Mouse (Mus musculus) cortical plate, adult 2 months (tissue): Measurements from ENCODE around the gene Fgf9. TPM values are rescaled to one million over a fixed set of nuclear protein-coding genes. Genes with fewer than 3 reads are reported as not detected.
A peak's percentile ranks its signal among the peaks of the same experiment; 100 is the strongest.

Source experiments
- H3K27ac ChIP-seq: fragments of 200-500 bp; 2 replicates; pipeline ENCODE4 v1.5.1; 2012; ENCODE audit warnings: low read length, control low read depth, inconsistent platforms; ENCODE audit not compliant: insufficient read depth
- H3K4me1 ChIP-seq: fragments of 200-500 bp; 2 replicates; pipeline ENCODE4 v1.6.1; 2011; ENCODE audit warnings: low read length; ENCODE audit not compliant: control insufficient read depth, insufficient read depth
- H3K4me3 ChIP-seq: fragments of 200-500 bp; 2 replicates; pipeline ENCODE4 v1.5.1; 2011; ENCODE audit warnings: mild to moderate bottlenecking, low read length, control low read depth; ENCODE audit not compliant: insufficient read depth
- CTCF ChIP-seq: fragments of 200-500 bp; IDR thresholded peaks from 2 replicates; pipeline ENCODE4 v1.5.1; 2011; ENCODE audit warnings: mild to moderate bottlenecking, control low read depth, low read length; ENCODE audit not compliant: insufficient read depth; ENCODE audit errors: extremely low read depth
- POLR2A ChIP-seq: fragments of 200-500 bp; IDR thresholded peaks from 2 replicates; pipeline ENCODE4 v1.6.1; 2011; ENCODE audit warnings: mild to moderate bottlenecking, low read length, control low read depth; ENCODE audit not compliant: insufficient read depth; ENCODE audit errors: extremely low read depth
- polyA plus RNA-seq: library from polyadenylated mRNA; depleted of rRNA; stranded (reverse); fragments of >200 nt; gene quantifications from 2 replicates; pipeline ENCODE4 v1.2.3, GENCODE M21; 2012

Gene Fgf9
- polyA plus RNA-seq, 1 experiment = 20.5 TPM

DNA sequence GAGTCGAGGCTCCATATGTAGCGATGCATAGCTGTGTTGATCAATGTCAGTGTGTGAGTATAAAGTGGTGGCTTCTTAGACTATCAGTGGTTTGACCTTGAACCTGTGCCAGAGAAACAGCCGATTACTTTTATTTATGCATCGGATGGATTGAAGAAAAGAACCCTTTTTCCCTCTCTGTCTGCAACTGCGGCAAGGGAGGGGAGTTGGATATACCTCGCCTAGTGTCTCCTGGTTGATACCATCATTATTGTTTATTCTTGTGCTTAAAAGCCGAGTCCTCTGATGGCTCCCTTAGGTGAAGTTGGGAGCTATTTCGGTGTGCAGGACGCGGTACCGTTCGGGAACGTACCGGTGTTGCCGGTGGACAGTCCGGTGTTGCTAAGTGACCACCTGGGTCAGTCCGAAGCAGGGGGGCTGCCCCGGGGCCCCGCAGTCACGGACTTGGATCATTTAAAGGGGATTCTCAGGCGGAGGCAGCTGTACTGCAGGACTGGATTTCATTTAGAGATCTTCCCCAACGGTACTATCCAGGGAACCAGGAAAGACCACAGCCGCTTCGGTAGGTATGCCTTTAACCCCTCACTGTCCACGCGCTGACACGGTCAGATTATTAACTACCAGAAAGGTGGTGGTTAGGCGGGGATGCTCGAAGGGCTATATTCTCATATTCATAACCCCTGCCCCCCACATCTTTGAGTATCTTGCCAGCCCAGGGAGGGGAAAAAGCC lies 2.6 kb downstream of the Fgf9 start:
- H3K4me1 ChIP-seq = no peaks in the 10 kb centered on the region

DNA sequence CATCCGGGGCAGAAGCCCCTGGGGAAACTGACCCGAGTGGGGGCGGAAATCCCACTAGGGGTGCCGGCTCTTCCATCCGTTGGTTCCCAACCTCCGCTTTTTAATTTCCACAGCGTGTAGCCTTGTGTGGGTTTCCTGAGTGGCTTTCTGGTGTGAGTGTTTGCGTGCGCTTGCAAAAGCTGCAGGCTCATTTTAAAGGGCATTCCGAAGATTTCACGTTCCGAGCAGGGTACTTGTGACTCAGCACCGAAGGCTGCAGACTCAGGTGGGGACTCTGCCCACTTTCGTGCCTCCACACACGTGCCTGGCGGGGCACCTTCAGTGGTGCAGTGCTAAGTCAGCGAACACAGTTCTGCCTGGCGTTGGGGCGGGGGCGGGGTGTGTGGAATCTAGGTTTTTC lies 3.6 kb downstream of the Fgf9 start:
- Histone ChIP-seq H3K4me3 (peak overlapping the region; percentile 78), H3K4me1 (no peaks in the 10 kb centered on the region), H3K27ac (no peak overlapping the region)
- TF ChIP-seq CTCF (no peak), POLR2A (no peak)

More for the DNA sequence above, 2.6 kb downstream of the Fgf9 start:
- TF ChIP-seq CTCF = no peak
- TF ChIP-seq POLR2A = no peak
- peak overlapping the region; percentile 78 for H3K4me3 ChIP-seq
- no peak overlapping the region for H3K27ac ChIP-seq

DNA sequence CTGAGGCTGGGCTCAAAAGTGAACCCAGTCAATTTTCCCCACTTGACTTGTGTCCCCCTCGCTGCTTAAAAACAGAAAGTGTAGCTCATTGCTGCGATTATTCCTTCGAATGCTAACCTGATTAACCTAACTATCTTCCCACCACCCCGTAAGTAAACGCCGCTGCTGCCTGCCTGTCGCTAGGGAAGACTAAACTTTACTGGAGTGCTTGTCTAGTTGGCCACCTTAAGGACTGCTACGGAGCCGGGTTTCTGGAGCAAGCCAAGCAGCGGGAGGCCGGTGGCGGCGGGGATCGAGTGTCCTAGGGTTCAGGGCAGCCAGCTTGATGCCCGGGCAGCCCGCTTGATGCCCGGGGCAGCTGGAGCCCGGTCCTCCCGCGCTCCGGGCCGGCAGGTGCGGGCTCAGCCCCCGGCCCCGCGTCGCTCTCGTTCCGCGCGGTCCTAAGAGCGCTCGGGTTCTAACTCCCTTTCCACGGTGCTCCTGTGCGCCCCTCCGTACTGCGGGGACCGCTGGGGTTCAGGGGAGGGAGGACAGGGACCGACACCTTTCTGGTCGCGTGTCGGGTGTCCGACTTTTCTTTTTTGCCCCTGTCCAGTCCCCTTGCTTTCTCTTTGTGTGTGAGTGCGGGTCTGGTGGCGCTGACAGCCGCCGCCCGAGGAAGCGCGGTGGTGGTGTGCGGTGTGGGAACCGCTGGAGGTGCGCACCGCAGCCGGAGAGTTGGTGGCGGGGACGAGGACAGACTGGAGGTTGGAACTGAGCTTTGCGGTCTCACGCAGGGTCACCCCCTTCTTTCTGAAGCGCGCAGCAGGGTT lies 4.5 kb downstream of the Fgf9 start:
- H3K4me3 ChIP-seq = peak overlapping the region; percentile 78
- H3K4me1 ChIP-seq = no peaks in the 10 kb centered on the region
- TF ChIP-seq POLR2A (no peak), CTCF (no peak)
- H3K27ac ChIP-seq = 0 out of 2 replicates have a peak overlapping the region, but pooled peaks have one; percentile 51

DNA sequence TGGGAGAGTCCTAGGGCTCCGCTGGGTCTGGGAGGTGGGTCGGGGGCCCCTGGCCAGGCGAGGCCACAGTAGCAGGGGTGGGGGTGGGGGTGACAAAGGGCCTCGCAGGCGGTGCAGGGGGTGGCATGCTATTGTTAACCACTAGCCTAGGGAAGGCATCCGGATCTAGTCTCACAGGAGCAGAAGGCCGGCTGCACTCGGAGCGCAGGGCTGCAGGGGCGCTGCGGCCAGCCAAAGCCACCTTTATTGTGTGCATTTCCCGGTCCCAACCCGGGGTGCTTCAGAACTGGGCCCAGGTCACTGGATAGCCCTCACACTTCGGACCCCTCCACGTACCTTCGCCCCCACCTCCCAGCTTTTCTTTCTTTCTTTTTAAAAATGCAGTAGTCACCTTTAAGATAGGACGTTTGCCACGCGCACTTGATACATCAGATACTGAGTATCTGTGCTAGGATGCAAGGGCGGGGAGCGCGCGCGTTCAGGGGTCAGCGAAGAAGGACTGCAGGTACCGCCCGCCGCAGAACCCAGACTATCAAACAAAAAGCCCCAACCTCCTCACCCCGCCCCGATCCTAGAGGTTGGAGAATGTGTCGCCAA lies 5.2 kb downstream of the Fgf9 start:
- TF ChIP-seq CTCF (no peak), POLR2A (no peak)
- Histone ChIP-seq H3K4me3 (peak overlapping the region; percentile 78), H3K4me1 (no peaks in the 10 kb centered on the region), H3K27ac (peak overlapping the region; percentile 86)

DNA sequence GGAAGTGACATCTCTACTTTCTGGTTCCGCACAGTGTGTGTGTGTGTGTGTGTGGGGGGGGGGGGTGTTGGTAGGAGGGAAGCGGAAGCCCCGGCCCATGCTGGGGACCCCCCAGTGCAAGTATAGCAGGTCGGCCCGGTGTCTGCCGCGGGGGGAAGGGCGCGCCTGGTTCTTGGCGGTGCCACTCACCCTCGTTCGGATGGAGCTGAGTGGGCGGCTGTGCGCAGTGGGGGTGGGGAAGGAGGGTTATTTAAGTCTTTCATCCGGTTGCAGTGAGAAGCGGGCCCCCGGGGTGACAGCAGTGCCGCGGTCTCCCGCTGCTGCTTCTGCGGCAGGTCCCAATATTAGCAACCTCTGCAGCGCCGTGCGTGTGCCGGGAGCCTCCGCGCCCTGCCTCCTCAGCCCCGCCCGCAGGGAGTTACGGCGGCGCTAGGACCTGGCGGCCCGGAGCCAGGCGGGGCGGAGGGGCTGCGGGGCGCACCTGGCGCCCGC lies 5.7 kb downstream of the Fgf9 start:
- peak overlapping the region; percentile 86 for H3K27ac ChIP-seq
- no peaks in the 10 kb centered on the region for H3K4me1 ChIP-seq
- H3K4me3 ChIP-seq = peak overlapping the region; percentile 78
- TF ChIP-seq POLR2A (no peak), CTCF (no peak)

DNA sequence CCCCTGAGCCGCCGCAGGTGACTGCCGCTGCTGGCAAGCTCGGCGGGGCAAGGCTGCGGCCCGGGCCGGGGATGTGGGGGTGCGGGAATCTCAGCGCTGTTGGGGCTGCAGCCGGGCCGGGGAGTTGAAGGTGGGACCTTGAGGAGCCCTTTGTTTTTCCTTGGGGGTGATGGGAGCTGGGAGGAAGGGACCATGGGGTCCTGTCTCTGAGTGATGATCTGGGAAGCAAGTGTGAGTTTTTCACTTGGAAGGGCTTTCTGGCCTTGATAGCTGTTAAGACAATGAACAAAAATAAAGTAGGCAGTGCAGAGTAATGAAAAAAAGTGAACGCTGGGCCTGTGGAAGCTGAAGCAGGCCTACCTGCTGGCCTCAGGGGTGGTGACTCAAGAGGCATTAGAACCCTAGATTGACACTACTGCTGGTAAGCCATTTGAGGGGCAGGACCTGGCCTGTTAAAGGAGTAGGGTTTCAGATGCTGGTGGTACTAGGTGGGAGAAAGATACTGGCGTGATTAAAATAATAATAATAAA lies 6.4 kb downstream of the Fgf9 start:
- H3K4me3 ChIP-seq = peak overlapping the region; percentile 78
- TF ChIP-seq POLR2A = no peak
- TF ChIP-seq CTCF = no peak
- H3K27ac ChIP-seq = peak overlapping the region; percentile 86
- no peaks in the 10 kb centered on the region for H3K4me1 ChIP-seq

DNA sequence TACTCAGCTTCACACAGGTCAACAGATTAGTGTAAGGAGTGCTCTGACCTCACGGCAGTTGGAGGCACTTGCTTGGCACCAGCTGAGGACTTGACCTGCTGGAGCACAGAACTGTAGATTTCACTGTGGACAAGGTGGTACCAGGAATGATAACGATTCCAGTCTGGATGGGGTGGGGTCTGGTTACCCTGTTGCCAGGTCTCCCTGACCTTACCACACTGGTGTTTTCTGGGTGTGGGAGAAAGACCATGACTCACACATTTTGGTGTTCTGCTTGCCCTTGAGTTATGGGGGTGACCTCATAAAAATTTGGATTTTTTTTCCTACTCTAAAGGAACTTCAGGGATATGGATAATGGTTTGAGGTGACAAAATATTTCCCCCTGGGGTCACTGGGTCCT lies 9.1 kb downstream of the Fgf9 start:
- Histone ChIP-seq H3K4me3 (no peak overlapping the region), H3K4me1 (no peaks in the 10 kb centered on the region), H3K27ac (no peak overlapping the region)
- TF ChIP-seq POLR2A (no peak), CTCF (no peak)

DNA sequence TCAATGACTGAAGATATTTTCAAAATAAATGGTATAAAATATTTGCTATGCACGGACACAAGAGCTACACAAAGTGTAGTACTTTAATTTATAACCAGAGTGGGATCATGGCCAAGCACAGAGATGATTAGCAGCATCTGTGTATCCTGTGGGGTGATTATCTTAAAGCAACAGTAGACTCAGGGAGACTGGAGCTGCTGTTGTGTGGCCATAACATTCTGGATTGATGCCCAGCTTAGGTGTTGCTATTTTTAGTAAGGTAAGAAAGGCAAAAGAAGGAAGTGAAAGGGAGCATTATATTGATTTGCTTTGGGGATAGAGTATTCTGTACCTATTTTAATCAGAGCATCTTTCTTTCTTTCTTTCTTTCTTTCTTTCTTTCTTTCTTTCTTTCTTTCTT lies 11.6 kb downstream of the Fgf9 start:
- H3K27ac ChIP-seq = no peak overlapping the region
- H3K4me1 ChIP-seq = no peaks in the 10 kb centered on the region
- TF ChIP-seq POLR2A (no peak), CTCF (no peak)
- no peak overlapping the region for H3K4me3 ChIP-seq

DNA sequence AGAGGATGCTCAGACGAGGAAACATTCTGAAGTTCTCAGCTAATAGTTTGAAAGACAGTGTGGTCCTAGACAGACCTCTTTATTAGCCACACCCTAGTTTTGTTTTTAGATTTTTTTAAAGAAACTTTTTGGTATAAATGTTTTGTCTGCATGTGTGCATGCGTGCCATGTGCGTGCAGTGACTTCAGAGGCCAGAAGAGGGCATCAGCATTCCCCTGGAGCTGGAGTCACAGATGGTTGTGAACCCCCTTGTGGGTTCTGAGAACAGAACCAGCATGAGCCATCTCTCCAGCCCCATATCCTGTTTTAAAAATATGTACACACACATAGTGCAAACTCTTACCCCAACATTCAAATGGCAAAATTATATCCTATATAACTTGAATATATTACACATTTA lies 13.9 kb downstream of the Fgf9 start:
- no peak overlapping the region for H3K4me3 ChIP-seq
- no peaks in the 10 kb centered on the region for H3K4me1 ChIP-seq
- H3K27ac ChIP-seq = no peak overlapping the region
- no peak for TF ChIP-seq POLR2A
- no peak for TF ChIP-seq CTCF

DNA sequence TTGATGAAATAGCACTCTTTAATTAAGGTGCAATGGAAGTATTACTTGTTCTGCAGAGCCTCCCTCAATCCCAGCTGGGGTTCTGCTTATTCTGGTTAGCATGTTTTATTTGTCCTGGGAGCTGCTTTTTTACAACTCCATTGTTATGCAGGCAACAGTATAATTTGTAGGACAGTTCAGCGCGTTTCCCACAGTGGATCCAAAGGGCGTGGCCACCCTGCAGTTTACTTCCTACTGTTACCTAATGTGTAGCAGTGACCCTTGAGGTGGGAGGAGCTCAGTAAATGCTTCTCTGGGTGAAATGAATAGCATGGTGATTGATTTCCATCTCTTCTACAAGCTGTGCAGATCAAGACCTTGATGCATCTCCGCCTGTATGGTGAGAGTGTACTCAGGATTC lies 17.0 kb downstream of the Fgf9 start:
- Histone ChIP-seq H3K4me1 (no peaks in the 10 kb centered on the region), H3K4me3 (no peak overlapping the region), H3K27ac (no peak overlapping the region)
- TF ChIP-seq CTCF (no peak), POLR2A (no peak)
